Mouse (Mus musculus): ENCODE measurements around the gene Zfp790.

DNA sequence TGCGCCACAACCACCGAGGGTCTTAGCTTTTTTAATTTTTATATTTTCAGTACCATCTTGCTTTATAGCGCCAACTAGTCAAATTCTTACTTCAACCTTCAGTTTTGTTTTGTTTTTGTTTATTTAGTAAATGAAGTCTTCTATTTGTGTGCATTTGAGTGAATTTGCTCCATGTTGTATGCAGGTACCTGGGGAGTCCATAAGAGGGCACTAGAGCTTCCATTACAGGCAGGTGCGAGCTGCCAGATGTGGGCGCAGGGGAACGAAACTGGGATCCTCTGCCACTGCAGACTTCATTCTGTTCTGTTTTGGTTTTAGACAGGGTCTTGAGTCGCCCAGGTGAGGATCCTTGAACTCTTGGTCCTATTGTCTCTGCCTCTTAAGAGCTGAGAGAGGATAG is 45.7 kb downstream of the Zfp790 start:
- TF ChIP-seq HCFC1 (IDR thresholded peaks at IDR 0.05; ENCODE audit: borderline replicate concordance, insufficient read depth, low read length) (no peak), ZC3H11A (IDR thresholded peaks at IDR 0.05; ENCODE audit: borderline replicate concordance, low read depth, low read length) (peak; percentile 68), MAFK (IDR thresholded peaks at IDR 0.05; ENCODE audit: insufficient read depth, low read depth, low read length) (no peak)
